Mouse (Mus musculus): ENCODE results near the gene Hmg20b. TPM values are rescaled to one million over a fixed set of nuclear protein-coding genes. Genes with fewer than 3 reads are reported as not detected.
A peak's percentile ranks its signal among the peaks of the same experiment; 100 is the strongest.

Gene Hmg20b
- polyA plus RNA-seq, 1 experiment from 2014 or later: 39.9 TPM

GRCm38 (mm10) chr10:81330007-81330406 lies 20.3 kb downstream of the Hmg20b start:
- Histone ChIP-seq H3K36me3 (peaks cover 29% of the 10 kb centered on the region), H3K27ac (peak overlapping the region; percentile 68), H3K9me3 (replicated peaks) (no peaks in the 10 kb centered on the region), H3K27me3 (replicated peaks) (peaks cover 43% of the 10 kb centered on the region), H3K4me1 (peaks cover 69% of the 10 kb centered on the region), H3K4me3 (no peak overlapping the region), H3K4me2 (peak overlapping the region; percentile 2; the same call in 1 of the 2 replicates), H3K9ac (no peak overlapping the region)
- 55% methylated on average over 4 of the region's 4 CpGs for WGBS (ENCODE audit: insufficient replicate concordance)
- no peak for ATAC-seq

- Histone ChIP-seq H3K9ac (no peak overlapping the region; the same call in 1 of the 2 replicates), H3K4me1 (peaks cover 64% of the 10 kb centered on the region), H3K9me3 (replicated peaks) (no peaks in the 10 kb centered on the region), H3K27me3 (replicated peaks) (peaks cover 37% of the 10 kb centered on the region), H3K4me3 (0 out of 2 replicates have a peak overlapping the region, but pooled peaks have one; percentile 19), H3K36me3 (peaks cover 35% of the 10 kb centered on the region), H3K27ac (peak overlapping the region; percentile 68), H3K4me2 (peak overlapping the region; percentile 35)
- WGBS (ENCODE audit: insufficient replicate concordance): 68% methylated on average over 10 of the region's 10 CpGs
- ATAC-seq: no peak
Observed at GRCm38 (mm10) chr10:81329194-81329975, 20.9 kb downstream of the Hmg20b start.

- Histone ChIP-seq H3K9me3 (replicated peaks) (no peaks in the 10 kb centered on the region), H3K27ac (peak within 1 kb of the TSS; percentile 68), H3K4me3 (peak within 1 kb of the TSS; percentile 19), H3K4me1 (peaks cover 64% of the 10 kb centered on the region), H3K27me3 (replicated peaks) (peaks cover 28% of the 10 kb centered on the region), H3K4me2 (peak within 1 kb of the TSS; percentile 35), H3K36me3 (peaks cover 44% of the 10 kb centered on the region), H3K9ac (peak within 1 kb of the TSS; percentile 23; the same call in 1 of the 2 replicates)
- ATAC-seq: peak; percentile 45
- WGBS (ENCODE audit: insufficient replicate concordance): 11% methylated on average over 10 of the region's 10 CpGs
Observed at GRCm38 (mm10) chr10:81328386-81328785, 21.9 kb downstream of the Hmg20b start, which contains the start of gene Tbxa2r. Tbxa2r (plus strand) TSS chr10:81328731.

GRCm38 (mm10) chr10:81327959-81328358 lies 22.3 kb downstream of the Hmg20b start:
- peaks cover 45% of the 10 kb centered on the region for H3K36me3 ChIP-seq
- H3K9me3 ChIP-seq (replicated peaks): no peaks in the 10 kb centered on the region
- peaks cover 68% of the 10 kb centered on the region for H3K4me1 ChIP-seq
- ATAC-seq: peak; percentile 33
- H3K27ac ChIP-seq: peak overlapping the region; percentile 68
- peak overlapping the region; percentile 23; the same call in 1 of the 2 replicates for H3K9ac ChIP-seq
- H3K4me3 ChIP-seq: no peak overlapping the region
- H3K4me2 ChIP-seq: peak overlapping the region; percentile 35
- 33% methylated on average over 2 of the region's 2 CpGs for WGBS (ENCODE audit: insufficient replicate concordance)
- peaks cover 24% of the 10 kb centered on the region for H3K27me3 ChIP-seq (replicated peaks)

DNA sequence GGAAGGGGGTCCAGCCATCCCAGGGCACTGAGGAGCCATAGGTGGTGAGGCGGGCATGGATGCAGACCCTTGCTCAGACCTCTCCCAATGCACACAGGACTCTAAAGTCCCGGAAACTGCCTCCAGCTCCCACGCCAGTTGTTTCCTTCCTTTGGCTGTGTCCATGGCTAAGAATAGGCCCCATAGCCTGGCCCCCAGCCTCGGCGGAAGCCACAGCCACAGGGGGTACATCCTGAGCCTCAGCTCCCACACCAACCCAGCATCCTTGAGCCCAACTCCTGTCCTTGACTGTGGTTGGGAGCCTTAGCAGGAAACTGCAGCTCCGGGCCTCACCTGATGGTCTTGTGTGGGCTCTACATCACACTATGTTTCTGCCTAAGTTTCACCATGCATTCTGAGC lies 23.4 kb downstream of the Hmg20b start:
- peaks cover 71% of the 10 kb centered on the region for H3K4me1 ChIP-seq
- peak overlapping the region; percentile 49; the same call in 1 of the 2 replicates for H3K27ac ChIP-seq
- 40% methylated on average over 6 of the region's 6 CpGs for WGBS (ENCODE audit: insufficient replicate concordance)

DNA sequence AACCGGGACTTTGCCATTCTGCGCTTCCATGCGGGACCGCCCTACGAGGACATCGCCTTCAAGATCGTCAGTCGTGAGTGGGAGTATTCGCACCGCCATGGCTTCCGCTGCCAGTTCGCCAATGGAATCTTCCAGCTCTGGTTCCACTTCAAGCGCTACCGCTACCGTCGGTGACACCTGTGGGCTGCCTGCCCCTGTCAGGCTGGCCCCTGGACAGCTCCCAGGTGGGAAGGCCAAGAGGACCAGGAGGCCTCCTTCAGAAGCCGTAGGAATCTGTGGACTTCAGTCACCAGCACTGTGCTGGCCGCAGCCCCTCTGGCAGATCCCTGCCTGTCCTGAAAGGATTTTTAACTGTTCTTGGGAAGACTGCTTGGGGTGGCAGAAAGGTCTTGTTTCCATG lies 24.5 kb downstream of the Hmg20b start:
- Histone ChIP-seq H3K27me3 (replicated peaks) (0 out of 2 replicates have a peak, but pooled peaks cover 7% of the 10 kb centered on the region), H3K9ac (no peak overlapping the region), H3K27ac (peak overlapping the region; percentile 49; the same call in 1 of the 2 replicates), H3K4me1 (peaks cover 71% of the 10 kb centered on the region), H3K4me3 (no peak overlapping the region), H3K36me3 (peaks cover 54% of the 10 kb centered on the region), H3K9me3 (replicated peaks) (no peaks in the 10 kb centered on the region), H3K4me2 (no peak overlapping the region)
- WGBS (ENCODE audit: insufficient replicate concordance): 90% methylated on average over 18 of the region's 18 CpGs
- ATAC-seq: no peak

More for the DNA sequence above, 23.4 kb downstream of the Hmg20b start:
- ATAC-seq: no peak
- Histone ChIP-seq H3K4me3 (no peak overlapping the region), H3K27me3 (replicated peaks) (peaks cover 14% of the 10 kb centered on the region; the same call in 1 of the 2 replicates), H3K9ac (no peak overlapping the region), H3K36me3 (peaks cover 54% of the 10 kb centered on the region), H3K9me3 (replicated peaks) (no peaks in the 10 kb centered on the region), H3K4me2 (peak overlapping the region; percentile 27)

DNA sequence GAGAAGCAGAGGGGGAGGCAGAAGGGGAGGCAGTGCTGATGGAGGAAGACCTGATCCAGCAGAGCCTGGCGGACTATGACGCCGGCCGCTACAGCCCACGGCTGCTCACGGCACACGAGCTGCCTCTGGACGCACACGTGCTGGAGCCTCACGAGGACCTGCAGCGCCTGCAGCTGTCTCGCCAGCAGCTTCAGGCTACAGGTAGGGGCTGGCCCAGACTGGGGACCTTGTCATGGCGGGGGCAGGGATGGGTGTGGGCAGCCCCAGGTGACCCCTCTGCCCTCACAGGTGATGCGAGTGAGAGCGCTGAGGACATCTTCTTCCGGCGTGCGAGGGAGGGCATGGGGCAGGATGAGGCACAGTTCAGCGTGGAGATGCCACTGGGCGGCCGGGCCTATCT lies 25.1 kb downstream of the Hmg20b start:
- Histone ChIP-seq H3K4me3 (no peak overlapping the region), H3K27ac (no peak overlapping the region), H3K36me3 (peaks cover 54% of the 10 kb centered on the region), H3K9me3 (replicated peaks) (no peaks in the 10 kb centered on the region), H3K4me1 (peaks cover 65% of the 10 kb centered on the region), H3K27me3 (replicated peaks) (0 out of 2 replicates have a peak, but pooled peaks cover 7% of the 10 kb centered on the region), H3K9ac (no peak overlapping the region), H3K4me2 (no peak overlapping the region)
- ATAC-seq: no peak
- 94% methylated on average over 21 of the region's 21 CpGs for WGBS (ENCODE audit: insufficient replicate concordance)

DNA sequence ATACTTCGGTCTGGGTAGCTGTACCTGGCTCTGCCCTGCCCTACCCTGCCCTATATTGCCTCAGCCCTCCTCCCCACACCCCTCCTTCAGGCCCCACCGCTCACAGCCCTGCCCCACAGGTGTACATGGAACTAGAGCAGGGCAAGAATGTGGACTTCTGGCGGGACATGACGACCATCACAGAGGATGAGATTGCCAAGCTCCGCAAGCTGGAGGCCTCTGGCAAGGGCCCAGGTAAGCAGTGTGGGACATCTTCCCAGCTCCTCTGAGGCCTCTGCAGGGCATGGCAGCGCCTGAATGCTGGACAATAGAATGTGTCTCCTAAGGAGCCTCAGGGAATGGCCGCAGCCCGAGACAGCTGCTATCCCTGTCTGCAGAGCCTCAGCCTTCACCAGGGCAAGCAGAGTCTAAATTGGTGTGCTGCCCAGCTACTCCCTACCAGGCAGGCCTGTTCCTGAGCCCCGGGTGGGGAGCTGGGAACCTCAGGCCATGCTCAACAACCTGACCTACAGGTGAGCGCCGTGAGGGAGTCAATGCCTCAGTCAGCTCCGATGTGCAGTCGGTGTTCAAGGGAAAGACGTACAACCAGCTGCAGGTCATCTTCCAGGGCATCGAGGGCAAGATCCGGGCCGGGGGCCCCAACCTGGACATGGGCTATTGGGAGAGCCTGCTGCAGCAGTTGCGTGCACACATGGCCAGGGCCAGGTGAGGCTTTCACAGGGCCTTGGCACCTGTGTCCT lies 26.3 kb downstream of the Hmg20b start:
- H3K9me3 ChIP-seq (replicated peaks): no peaks in the 10 kb centered on the region
- no peak for ATAC-seq
- no peak overlapping the region for H3K4me2 ChIP-seq
- 91% methylated on average over 18 of the region's 18 CpGs for WGBS (ENCODE audit: insufficient replicate concordance)
- no peak overlapping the region for H3K4me3 ChIP-seq
- peaks cover 64% of the 10 kb centered on the region for H3K4me1 ChIP-seq
- H3K27ac ChIP-seq: no peak overlapping the region
- H3K36me3 ChIP-seq: peaks cover 55% of the 10 kb centered on the region
- no peak overlapping the region for H3K9ac ChIP-seq
- no peaks in the 10 kb centered on the region for H3K27me3 ChIP-seq (replicated peaks)

- H3K27me3 ChIP-seq (replicated peaks): no peaks in the 10 kb centered on the region
- peaks cover 62% of the 10 kb centered on the region for H3K36me3 ChIP-seq
- no peaks in the 10 kb centered on the region for H3K9me3 ChIP-seq (replicated peaks)
- H3K4me1 ChIP-seq: peaks cover 64% of the 10 kb centered on the region
- peak overlapping the region; percentile 80; the same call in 1 of the 2 replicates for H3K4me2 ChIP-seq
- H3K9ac ChIP-seq: no peak overlapping the region
- no peak overlapping the region for H3K27ac ChIP-seq
- ATAC-seq: no peak
- 0 out of 2 replicates have a peak overlapping the region, but pooled peaks have one; percentile 96 for H3K4me3 ChIP-seq
- WGBS (ENCODE audit: insufficient replicate concordance): 93% methylated on average over 23 of the region's 23 CpGs
Observed at GRCm38 (mm10) chr10:81323141-81323775, 27.0 kb downstream of the Hmg20b start.

DNA sequence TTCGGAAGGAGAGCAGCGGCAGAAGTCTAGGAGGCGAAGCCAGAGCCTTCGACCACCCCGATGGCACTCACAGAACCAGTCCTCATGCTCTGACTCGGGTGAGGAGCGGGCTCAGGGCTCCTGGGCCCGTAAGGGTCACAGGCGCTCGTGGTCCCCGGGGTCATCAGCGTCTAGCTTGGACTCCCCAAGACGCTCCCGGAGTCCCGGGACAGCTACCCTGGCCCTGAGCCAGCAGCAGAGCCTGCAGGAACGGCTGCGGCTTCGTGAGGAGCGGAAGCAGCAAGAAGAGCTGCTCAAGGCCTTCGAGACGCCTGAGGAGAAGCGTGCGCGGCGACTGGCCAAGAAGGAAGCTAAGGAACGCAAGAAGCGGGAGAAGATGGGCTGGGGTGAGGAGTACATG lies 27.8 kb downstream of the Hmg20b start:
- 93% methylated on average over 27 of the region's 27 CpGs for WGBS (ENCODE audit: insufficient replicate concordance)
- no peaks in the 10 kb centered on the region for H3K27me3 ChIP-seq (replicated peaks)
- H3K36me3 ChIP-seq: peaks cover 70% of the 10 kb centered on the region
- H3K9ac ChIP-seq: peak overlapping the region; percentile 93
- 0 out of 2 replicates have a peak overlapping the region, but pooled peaks have one; percentile 88 for H3K27ac ChIP-seq
- peak overlapping the region; percentile 96 for H3K4me3 ChIP-seq
- H3K9me3 ChIP-seq (replicated peaks): no peaks in the 10 kb centered on the region
- peaks cover 64% of the 10 kb centered on the region for H3K4me1 ChIP-seq
- peak overlapping the region; percentile 80 for H3K4me2 ChIP-seq
- ATAC-seq: no peak

GRCm38 (mm10) chr10:81321436-81321835 lies 28.8 kb downstream of the Hmg20b start:
- peak overlapping the region; percentile 80 for H3K4me2 ChIP-seq
- H3K9ac ChIP-seq: peak overlapping the region; percentile 93
- H3K4me3 ChIP-seq: peak overlapping the region; percentile 96
- no peak for ATAC-seq
- H3K27me3 ChIP-seq (replicated peaks): no peaks in the 10 kb centered on the region
- no peaks in the 10 kb centered on the region for H3K9me3 ChIP-seq (replicated peaks)
- peaks cover 62% of the 10 kb centered on the region for H3K36me3 ChIP-seq
- WGBS (ENCODE audit: insufficient replicate concordance): 2% methylated on average over 20 of the region's 20 CpGs
- H3K27ac ChIP-seq: peak overlapping the region; percentile 88
- peaks cover 65% of the 10 kb centered on the region for H3K4me1 ChIP-seq
